Mouse (Mus musculus): ENCODE data around the gene Tsga10ip. TPM values are rescaled to one million over a fixed set of nuclear protein-coding genes. Genes with fewer than 3 reads are reported as not detected.

The Tsga10ip gene
- total and polyA plus RNA-seq, 3 experiments: 0.87 to 0.89 TPM; not detected in 1

- peaks cover 21 to 59% of the 10 kb centered on the region in 2 experiments for H3K36me3 ChIP-seq (replicated peaks in 1 of 2; ENCODE audit: control insufficient read depth in 1 of 2, insufficient read depth in 1 of 2, low read length in 1 of 2)
- no peak overlapping the region for H3K9ac ChIP-seq (ENCODE audit: insufficient read depth, low read depth)
- H3K4me2 ChIP-seq (ENCODE audit: insufficient read depth, low read depth, poor library complexity, severe bottlenecking): no peak overlapping the region
- dilution Hi-C loops (cut with MboI; ENCODE audit: extremely low pct_ligation_motif_present, extremely low pct_unique_long_range_greater_than_20kb, low sequenced_read_pairs) (no loop called here), in situ Hi-C loops (cut with MboI; ENCODE audit: low pct_ligation_motif_present, low pct_unique_long_range_greater_than_20kb, low sequenced_read_pairs) (no loop called here)
- no peak overlapping the region for H3K4me3 ChIP-seq (replicated peaks in 1 of 3; ENCODE audit: low read depth in 2 of 3, low read length in 2 of 3, poor library complexity in 1 of 3)
- no peaks in the 10 kb centered on the region for H3K27me3 ChIP-seq (replicated peaks)
- TF ChIP-seq ZC3H11A (IDR thresholded peaks at IDR 0.05; ENCODE audit: low read depth, low read length): no peak
- TF ChIP-seq ZKSCAN1 (IDR thresholded peaks at IDR 0.05; ENCODE audit: borderline replicate concordance, low read depth, low read length): no peak
- TF ChIP-seq SIN3A (IDR thresholded peaks at IDR 0.05; ENCODE audit: low read length): no peak
- no peak for TF ChIP-seq JUN (IDR thresholded peaks at IDR 0.05; ENCODE audit: insufficient read depth, low read depth, low read length)
- TF ChIP-seq SMC3 (IDR thresholded peaks at IDR 0.05; ENCODE audit: low read depth, low read length): no peak
- TF ChIP-seq RCOR1 (conservative IDR thresholded peaks at IDR 0.05; ENCODE audit: low read depth, low read length): no peak
- no peak for TF ChIP-seq KAT2A (IDR thresholded peaks at IDR 0.05; ENCODE audit: insufficient replicate concordance, low read length)
- no peak for TF ChIP-seq IRF4 (IDR thresholded peaks at IDR 0.05; ENCODE audit: low read depth, low read length)
- TF ChIP-seq HCFC1 (IDR thresholded peaks at IDR 0.05; ENCODE audit: low read depth, low read length): no peak
- TF ChIP-seq ETS1 (conservative IDR thresholded peaks at IDR 0.05; ENCODE audit: low read depth, low read length): no peak
- no peak for TF ChIP-seq PAX5 (IDR thresholded peaks at IDR 0.05; ENCODE audit: low read length)
- TF ChIP-seq MAZ (IDR thresholded peaks at IDR 0.05; ENCODE audit: low read depth, low read length): no peak
- no peak for TF ChIP-seq UBTF (IDR thresholded peaks at IDR 0.05; ENCODE audit: low read depth, low read length)
- TF ChIP-seq MYC (IDR thresholded peaks at IDR 0.05; ENCODE audit: low read depth, low read length): no peak
- no peak for TF ChIP-seq E2F4 (IDR thresholded peaks at IDR 0.05; ENCODE audit: insufficient replicate concordance, low read depth, low read length)
- TF ChIP-seq POLR2AphosphoS2 (IDR thresholded peaks at IDR 0.05; ENCODE audit: low read depth, low read length): no peak
- no peak for TF ChIP-seq EP300 (IDR thresholded peaks at IDR 0.05; ENCODE audit: low read length)
- no peak for TF ChIP-seq MXI1 (IDR thresholded peaks at IDR 0.05; ENCODE audit: low read depth, low read length)
- TF ChIP-seq NELFE (IDR thresholded peaks at IDR 0.05; ENCODE audit: low read depth, low read length): no peak
- no peaks in the 10 kb centered on the region for H3K9me3 ChIP-seq (replicated peaks; ENCODE audit: low read length)
- H3K79me2 ChIP-seq (replicated peaks; ENCODE audit: control insufficient read depth, extremely low read depth, insufficient read depth, poor library complexity, severe bottlenecking): no peaks in the 10 kb centered on the region
- H3K4me1 ChIP-seq (ENCODE audit: control insufficient read depth in 1 of 2, insufficient read depth in 2 of 2): peaks cover 6 to 15% of the 10 kb centered on the region in 2 experiments
- no peak overlapping the region for H3K27ac ChIP-seq (ENCODE audit: insufficient read depth, low read depth)
- no peak for DNase-seq (ENCODE audit: extremely low read depth)
These were observed 17.3 kb upstream of the Tsga10ip start for GRCm38 (mm10) chr19:5419630-5420029.

GRCm38 (mm10) chr19:5418750-5419466 lies 16.6 kb upstream of the Tsga10ip start:
- Histone ChIP-seq H3K4me2 (ENCODE audit: insufficient read depth, low read depth, poor library complexity, severe bottlenecking) (no peak overlapping the region), H3K4me1 (ENCODE audit: control insufficient read depth in 1 of 2, insufficient read depth in 2 of 2) (peaks cover 6 to 15% of the 10 kb centered on the region in 2 experiments), H3K9me3 (replicated peaks; ENCODE audit: low read length) (no peaks in the 10 kb centered on the region), H3K27me3 (replicated peaks) (no peaks in the 10 kb centered on the region), H3K9ac (ENCODE audit: insufficient read depth, low read depth) (no peak overlapping the region), H3K4me3 (replicated peaks in 1 of 3; ENCODE audit: low read depth in 2 of 3, low read length in 2 of 3, poor library complexity in 1 of 3) (no peak overlapping the region), H3K27ac (ENCODE audit: insufficient read depth, low read depth) (no peak overlapping the region), H3K79me2 (replicated peaks; ENCODE audit: control insufficient read depth, extremely low read depth, insufficient read depth, poor library complexity, severe bottlenecking) (no peaks in the 10 kb centered on the region), H3K36me3 (replicated peaks in 1 of 2; ENCODE audit: control insufficient read depth in 1 of 2, insufficient read depth in 1 of 2, low read length in 1 of 2) (peaks cover 21 to 59% of the 10 kb centered on the region in 2 experiments)
- TF ChIP-seq RAD21 (IDR thresholded peaks at IDR 0.05; ENCODE audit: low read depth, low read length) (no peak), JUND (conservative IDR thresholded peaks at IDR 0.05; ENCODE audit: low read depth, low read length) (no peak), CHD1 (IDR thresholded peaks at IDR 0.05; ENCODE audit: low read depth, low read length) (no peak), MAFK (IDR thresholded peaks at IDR 0.05; ENCODE audit: insufficient replicate concordance, low read length) (no peak)
- DNase-seq (ENCODE audit: extremely low read depth): no peak
- in situ Hi-C loops (cut with MboI; ENCODE audit: low pct_ligation_motif_present, low pct_unique_long_range_greater_than_20kb, low sequenced_read_pairs) (no loop called here), dilution Hi-C loops (cut with MboI; ENCODE audit: extremely low pct_ligation_motif_present, extremely low pct_unique_long_range_greater_than_20kb, low sequenced_read_pairs) (no loop called here)

All from CH12.LX (cell line).